Mouse (Mus musculus) frontal cortex, postnatal 36 days (tissue): ENCODE measurements around the gene Plekhg1.

Source experiments
- DNase-seq, 2 experiments: peaks; one replicate each; pipeline ENCODE4 v3.0.0; 2022; ENCODE audit warnings: low spot score in 2 of 2

Plekhg1 gene

DNA sequence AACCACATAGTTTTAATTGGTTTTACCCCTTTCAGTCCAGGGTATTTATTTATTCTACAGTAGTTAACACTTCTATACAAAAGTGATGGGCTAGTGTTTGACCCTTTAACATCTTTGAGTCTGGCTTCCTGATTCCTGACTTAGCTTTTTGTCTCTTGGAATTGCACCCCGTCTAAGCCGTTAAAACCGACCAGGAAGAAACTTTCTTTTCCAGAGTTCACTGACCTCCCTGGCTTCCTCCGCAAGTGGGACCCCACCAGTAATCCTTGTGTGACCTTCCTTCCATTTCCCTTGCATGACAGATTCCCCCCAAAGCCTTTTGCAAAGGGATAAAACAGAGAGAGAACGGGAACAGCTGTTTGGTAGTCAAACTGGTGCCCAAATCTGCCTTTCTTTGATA lies 1.6 kb downstream of the Plekhg1 start:
- DNase-seq, result no peak

DNA sequence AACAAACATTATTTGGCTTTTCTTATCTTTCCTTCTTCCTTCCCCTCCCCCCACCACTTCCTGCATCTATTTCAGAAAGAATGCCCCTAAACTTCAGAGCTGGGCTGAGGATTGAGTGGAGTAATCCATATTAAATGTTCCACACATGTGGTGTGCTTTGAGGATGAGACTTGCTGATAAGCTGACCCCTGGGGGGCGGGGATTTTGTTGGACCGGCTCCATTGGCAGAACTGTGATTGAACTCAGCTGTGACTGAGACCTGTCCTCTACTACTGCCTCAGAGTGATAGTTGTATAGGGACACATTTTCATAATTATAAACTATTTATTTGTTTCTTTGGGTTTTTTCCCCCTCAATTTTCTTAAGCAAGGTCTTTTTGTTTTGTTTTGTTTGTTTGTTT lies 2.9 kb downstream of the Plekhg1 start:
- DNase-seq, result no peak

DNA sequence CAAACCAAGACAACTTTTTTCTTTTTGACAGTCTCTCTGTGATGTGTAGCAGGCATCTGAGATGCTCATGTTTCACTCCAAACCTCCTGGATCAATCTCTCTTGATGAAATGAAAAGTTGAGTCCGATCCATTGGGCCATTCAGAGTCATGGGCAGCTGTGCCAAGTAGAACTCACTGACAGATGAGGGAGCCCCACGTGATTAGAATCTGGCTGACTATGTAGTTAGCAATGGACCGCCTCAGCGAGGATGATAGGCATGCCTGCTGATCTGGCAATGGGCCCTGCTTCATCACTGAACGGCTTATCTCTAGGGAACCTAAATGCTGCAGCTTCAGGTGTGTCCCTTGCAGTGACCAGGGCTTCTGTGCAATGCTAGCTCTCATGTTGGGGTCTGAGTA lies 3.7 kb downstream of the Plekhg1 start:
- peak in 1 of 2 experiments; percentile 1 for DNase-seq

DNA sequence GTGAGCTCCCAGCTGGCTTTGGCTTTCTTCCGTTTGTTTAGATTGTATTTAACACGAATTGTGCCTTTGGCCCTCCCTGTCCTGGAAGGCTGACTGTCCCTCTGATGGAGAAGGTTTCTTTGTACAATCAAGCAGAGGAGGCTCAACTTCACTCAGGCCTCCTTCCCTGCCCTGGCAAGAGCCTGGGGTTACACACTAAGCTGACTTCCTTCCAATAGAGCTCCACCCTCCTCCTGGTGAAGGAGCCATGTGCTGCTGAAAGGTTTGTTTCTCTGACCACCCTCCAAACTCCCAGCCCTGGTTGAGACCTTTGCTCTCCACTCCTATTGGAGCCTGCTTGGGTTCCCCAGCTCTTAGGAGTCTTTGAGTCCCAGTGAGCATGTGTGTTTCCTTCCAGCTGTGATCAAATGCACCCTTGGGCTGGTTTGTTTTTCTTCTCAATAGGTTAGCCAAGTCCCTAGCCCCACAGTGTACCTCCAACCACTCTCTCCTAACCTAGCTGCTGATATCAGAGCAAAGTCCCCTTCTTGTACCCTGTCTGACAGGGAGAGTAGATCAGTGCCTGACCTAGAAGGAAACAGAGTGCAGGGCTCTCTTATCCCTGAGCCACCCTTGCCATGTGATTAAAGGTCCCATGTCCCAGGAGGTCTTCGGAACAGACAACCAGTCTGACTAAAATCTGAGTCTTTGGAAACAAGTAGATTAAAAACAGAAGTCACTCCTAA lies 6.8 kb downstream of the Plekhg1 start:
- no peak for DNase-seq

DNA sequence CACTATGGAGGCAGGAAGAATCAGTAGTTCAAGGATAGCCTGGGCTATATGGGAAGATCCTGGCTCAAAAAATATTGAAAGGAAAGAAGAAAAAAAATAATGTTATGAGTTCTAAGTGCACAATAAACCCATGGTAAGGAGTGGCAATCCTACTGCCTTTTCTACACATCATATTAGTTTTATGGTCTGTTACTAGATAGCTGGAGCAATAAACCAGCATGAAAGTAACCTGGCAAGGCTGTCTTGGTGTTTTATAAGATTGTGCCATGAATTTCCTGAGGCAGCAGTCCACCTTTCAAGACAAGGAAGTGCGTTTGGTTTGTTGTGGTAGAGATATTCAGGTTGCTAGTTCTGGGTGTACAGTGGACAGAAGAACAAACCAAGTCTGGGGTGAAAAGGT lies 9.4 kb downstream of the Plekhg1 start:
- no peak for DNase-seq

DNA sequence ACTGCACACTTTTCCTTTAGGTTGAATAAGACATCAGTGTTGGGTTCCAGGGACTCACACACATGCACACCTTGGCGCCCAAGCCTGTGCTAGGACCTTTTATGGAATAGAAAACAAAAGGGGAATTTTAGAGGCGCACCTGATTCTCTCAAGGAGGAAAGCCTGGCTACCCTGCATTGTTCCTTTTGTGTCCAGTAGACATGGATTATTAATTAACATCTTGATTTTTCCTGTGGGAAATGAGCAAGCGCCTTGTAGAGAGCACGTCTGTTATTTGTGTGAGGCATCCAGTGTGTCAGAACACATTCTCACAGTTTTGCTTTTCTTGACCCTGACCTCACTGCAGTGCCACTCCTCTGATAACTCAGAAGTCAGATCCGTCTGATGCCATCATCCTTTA lies 21.8 kb downstream of the Plekhg1 start:
- DNase-seq, result no peak

DNA sequence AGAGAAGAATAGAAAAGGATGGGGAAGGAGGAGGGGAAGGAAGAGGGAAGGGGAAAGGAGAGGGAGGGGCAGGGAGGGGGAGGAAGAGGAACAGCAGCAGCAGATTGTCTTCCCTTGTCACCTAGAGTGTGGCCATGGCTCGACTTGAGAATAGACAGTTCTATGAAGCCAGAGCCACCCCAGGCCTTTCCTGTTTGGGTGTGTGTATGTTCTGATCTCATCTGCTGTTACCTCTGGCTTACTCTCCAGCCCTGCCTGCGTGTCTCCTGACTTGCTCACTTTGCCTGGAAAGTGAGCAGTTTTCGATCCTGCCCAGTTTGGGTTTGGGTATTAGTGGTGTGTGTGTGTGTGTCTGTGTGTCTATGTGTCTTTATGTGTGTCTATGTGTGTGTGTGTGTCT lies 23.0 kb downstream of the Plekhg1 start:
- no peak for DNase-seq

DNA sequence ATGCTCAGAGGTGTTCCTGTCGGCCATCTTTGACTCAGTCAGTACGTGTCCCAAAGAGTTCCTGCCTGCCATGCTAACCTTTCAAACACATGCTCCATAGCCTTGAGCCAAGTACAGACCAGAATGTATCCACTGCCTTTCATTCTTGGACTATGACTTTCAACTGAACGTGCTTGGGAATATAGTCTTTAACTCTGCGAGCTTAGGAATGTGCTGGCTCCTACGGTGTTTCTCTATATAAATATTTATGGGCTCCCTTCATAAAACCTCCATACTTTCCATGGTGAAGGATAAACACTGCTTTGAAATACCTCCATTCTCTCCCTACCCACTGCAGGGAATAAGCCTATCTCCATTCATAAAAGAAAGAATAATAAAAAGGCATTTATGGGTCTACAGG lies 29.0 kb downstream of the Plekhg1 start:
- no peak for DNase-seq

DNA sequence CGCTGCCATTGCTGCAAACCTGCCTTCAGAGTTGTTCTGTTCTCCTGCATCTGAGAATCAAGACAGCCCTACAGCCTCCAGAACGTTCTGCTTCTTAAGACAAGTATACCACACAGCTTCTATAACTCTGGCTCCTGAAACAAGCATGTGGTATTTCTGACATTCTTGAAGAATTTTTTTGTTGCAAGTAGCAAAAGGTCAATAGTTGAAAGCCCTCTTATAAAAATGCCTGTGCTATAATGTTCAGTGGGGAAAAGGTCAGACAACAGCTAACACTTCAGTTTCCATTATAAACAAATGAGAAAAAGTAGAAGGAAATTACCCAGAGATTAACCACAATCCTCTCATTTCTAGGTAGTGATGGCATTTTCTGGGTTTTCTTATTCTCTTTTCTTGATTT lies 34.2 kb downstream of the Plekhg1 start:
- DNase-seq, result no peak

DNA sequence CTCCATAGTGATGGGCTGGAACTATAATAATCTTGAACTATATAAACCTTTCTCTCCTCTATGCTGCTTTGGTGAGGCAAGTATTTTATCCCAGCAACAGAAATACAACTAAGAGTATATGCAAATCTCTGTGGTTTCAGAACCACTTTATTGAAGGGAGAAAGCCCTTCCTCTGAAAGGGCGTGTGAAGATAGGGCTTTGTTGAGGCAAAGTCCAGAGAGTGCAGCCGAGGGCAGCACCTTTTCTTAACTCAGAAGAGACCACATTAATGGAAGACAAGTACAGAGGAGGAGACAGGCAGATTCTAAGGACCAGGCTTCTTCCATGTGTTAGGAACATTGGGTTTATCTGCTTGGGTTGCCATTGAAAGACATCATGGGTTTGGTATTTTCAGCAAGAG lies 36.6 kb downstream of the Plekhg1 start:
- no peak for DNase-seq

DNA sequence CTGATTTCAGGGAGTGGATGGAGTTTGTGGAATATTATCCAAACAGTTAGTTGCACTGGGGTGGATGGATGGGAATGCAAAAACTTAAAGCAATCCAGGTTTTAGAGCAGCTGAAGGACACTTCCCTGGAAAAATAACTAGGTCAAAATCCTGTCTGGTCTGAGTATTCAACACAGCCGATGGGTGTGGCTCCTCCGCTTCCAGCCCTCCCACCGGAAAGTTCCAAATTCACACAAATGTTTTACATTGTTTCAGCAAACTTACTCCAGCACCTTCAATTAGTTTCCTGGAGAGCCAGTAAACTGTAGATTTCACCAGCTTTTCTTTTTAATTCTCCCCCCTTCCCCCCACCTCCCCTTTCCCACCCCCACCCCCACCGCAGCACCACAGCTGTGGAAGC lies 45.2 kb downstream of the Plekhg1 start:
- DNase-seq, result no peak

DNA sequence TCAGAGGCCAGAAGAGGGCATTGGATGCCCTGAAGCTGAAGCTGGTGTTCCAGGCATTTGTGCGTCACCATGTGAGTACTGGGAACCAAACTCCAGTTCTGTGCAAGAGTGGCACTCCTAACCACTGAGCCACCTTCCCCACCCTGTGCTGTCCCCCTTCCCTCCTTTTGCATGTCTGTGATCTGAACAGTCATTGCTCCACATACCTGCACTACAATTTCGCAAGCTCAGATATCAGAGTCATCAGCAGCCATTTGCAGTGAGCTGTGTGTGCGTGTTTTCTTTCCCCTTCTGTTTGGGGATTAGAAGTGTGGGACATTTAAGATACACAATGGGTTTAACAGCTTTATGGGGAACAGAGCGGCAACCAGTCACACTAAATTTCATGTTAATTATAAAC lies 46.4 kb downstream of the Plekhg1 start:
- DNase-seq, result no peak

DNA sequence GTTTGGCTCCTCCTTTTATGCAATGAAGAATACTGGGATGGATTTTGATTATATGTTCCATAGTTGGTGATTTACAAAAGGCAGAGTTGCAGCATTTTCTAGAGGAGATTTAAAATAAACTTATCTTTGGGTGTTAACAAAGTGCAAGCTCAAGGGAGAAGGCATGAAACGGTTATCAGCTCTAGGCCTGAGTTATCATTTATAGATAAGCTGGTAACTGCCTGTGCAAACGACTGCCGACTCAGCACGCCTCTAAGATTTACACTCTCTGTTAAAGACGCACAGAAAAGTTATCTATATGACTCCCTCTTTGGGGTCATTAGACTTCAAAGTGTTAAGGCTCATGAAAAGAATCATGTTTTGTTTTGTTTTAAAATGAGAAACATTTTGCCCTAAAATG lies 46.8 kb downstream of the Plekhg1 start:
- DNase-seq, result no peak

DNA sequence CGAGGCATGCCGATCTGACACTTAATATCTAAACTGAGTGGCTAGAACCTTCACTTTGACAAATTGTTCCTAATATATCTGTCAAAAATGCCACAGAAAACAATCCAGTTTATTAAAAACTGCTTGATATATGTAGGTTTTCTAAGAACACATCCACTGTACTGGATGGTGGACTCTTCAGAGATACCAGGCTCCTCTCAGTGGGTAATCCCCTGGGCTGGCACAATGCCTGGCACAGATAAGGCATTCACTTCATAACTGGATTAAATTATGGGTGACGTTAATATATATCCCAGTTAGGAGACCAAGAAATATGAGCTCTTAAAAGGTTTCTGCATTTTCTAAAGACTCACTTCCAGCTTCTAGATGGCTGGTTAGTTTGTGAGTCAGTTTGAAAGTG lies 53.7 kb downstream of the Plekhg1 start:
- DNase-seq, result no peak

DNA sequence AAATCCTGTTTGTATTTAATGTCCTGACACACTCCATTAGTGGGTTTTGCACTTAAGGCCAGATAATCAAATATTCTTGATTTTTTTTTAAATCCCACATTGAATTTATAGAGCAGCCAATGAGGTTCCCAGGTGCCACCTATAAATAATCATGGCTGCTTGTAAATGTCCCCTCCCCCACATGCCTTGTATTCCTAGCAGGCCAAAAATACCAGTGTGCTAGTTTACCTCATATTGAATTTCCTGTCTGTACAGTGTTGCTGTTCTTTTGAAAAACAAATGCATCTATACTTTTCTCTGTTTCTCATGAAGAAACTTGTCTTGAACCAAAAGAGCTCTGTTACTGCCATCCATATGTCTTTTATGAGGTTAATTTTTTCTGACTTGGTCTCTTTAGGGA lies 59.3 kb downstream of the Plekhg1 start:
- DNase-seq, result no peak

DNA sequence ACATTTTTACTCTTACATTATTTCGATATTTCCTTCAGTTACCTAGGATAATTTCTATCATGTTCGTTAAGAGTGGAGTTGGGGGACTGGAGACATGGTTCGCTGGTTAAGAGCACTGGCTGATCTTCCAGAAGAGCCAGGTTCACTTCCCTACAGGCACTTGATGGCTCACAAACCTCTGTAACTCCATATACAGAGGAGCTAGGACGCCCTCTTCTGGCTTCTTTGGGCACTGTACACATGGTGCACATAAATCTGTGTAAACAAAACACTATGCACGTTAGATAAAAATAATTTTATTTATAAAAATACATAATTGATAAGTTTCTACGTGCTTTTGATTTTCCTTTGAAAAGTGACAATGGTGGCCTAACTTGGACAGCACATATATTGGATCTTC lies 61.1 kb downstream of the Plekhg1 start:
- no peak for DNase-seq

DNA sequence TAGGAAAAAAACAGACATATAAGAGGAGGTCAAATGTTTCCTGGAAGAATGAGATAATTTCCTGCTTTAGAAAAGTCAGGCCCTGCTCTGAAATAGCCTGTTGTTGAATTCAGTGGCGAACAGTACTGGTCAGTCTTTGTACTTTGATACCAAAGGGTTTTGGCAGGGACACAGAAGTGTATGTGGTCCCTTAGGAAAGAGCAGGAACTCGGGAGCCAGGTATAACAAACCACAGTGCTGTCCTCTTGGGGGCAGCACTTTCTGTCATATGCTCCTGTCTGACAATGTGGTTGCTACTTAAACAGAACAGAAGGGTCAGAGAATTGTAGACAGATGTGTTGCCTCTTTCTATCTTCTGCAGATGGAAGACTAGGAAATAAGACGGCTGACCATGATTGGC lies 65.2 kb downstream of the Plekhg1 start:
- DNase-seq, result no peak

DNA sequence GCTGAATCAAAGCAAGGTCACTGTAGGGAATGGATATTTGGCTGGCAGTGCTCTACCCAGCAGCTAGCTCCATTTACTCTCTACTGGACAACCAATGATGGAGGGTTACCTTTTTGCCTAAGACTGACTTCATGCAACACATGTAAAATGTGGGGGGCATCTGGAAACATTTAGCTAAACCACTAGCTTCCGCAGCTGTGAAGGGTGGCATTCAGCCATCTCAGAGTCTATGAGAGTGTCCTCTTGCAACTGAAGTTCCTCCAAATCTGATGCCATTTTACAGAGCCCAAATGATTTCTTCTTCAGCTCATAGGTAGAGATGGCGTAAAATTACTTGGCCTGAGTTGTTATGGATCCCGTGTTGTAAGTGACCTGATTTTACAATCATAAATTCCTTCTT lies 67.8 kb downstream of the Plekhg1 start:
- no peak for DNase-seq

DNA sequence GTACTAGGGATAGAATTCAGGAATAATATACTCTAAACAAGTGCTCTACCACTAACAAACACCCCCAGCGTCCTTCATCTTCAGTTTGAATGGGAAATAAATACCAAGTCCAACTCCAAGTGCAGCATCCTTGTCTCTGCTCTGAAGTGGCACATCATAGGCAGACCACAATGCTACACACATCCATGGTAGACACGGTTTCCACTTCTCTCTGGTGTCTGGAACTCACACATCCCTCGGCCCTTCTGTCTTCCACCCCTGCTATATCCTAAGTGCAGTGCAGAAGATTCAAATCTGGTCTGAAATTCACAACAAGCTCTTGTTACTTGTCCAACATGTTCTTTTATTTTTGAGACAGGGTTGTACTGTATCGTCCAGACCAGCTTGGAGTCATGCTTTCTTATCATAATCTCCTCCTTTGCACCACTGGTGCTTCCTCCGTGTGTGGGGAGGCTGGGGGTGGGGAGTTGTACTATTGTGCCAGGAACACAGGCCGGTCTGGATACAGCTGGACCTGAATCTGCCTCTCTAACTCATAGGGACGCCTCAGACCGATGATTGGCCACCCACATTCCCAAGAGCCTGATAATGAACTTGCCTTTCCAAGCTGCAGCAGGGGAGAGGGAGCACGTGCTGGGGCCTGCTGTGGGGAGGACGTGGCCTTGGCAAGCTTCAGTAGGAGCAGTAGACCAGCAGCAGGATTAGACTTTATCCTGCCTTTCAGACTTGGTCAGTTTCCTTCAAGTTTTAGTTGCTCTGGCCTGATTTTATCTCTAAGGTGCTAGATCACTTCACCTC lies 70.5 kb downstream of the Plekhg1 start:
- peak in 1 of 2 experiments; percentile 15 for DNase-seq

DNA sequence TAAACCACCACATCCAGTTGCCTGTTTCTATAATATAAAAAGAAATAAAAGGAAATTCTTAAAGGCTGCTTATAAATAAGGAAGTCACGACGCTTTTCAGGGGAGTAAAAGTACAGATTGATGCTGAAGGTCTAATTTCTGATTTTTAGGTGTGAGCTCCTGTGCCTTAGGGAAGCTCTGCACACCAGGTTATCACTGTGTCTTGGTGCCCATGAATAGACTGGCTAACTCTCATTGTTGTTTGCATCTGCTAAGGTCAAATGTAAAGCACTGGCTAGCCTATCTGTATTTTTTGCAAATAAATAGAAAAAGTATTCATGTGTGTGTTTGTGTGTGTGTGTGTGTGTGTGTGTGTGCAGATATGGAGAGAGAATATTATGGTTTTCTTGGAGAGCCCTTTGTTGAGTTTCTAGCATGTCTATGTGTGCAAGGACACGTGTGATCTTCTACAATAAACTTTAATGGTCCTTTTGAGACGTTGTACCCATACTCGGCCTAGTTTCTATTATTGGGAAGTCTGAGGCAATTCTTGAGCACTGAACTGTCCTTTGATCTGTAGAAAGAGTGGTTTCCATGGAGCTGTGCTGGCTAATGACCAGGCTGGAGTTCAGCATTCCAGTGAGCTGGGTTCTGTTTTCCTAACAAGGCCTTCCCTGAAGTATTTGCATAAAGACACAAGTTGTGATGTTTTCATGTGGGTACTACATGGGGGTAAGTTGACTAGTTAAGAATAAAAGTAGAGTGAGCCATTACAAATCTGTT lies 79.0 kb downstream of the Plekhg1 start:
- peak; percentile 14 to 68 for DNase-seq

DNA sequence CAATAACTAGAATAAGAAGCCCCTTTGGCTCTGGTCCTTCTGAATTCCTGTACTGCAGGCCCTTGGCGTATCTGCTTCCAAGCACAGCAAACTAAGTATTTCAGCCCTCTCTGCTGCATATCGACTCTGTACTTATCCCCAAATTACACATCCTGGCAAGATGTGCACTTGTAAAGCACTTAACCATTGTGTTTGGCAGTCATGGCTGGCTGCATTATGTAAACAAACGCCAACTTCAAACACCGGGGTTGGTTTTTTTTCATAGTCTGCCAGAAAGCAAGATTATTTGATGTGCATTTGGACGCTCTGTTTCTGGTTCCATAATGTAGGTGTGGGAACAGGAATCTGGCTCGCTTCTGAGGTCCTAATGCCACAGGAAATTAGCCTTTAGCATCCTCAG lies 83.7 kb downstream of the Plekhg1 start:
- DNase-seq, result no peak

DNA sequence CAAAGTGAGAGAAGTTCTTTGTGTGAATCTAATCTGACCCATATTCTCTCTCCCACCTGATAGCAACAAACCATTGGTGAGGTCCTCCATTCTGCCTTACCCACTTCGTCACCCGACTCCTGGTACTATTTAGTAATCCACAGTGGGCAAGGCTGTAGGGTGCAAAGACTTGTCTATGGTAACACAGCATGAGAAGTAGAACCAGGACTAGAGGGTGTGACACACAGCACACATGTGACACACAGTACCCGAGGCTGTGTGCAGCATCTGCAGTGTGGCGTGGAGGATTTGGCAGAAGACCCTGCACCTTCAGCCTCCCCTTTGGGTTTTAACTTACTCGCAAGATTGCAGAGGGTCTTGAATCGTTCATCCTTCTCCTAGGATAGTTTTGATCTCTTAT lies 85.9 kb downstream of the Plekhg1 start:
- no peak for DNase-seq

DNA sequence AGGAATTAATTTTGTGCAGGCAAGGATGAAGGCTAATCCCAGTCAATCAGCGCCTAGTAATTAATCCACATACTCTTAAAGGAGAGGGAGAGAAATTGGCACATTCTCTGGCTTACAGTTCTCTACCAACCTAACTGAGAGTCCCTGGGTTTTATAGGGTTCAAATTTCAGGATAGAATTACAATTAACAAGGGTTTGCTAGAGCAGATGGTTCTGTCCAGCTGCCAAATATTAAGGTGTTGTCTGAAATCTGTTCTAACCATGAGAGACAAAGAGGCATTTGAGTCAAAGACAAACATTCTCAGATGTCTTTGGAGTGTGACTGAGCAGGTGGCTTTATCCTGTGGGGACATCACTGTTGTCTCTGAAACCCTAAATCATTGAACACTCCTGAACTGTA lies 87.2 kb downstream of the Plekhg1 start:
- no peak for DNase-seq
